Mouse (Mus musculus): ENCODE results near the gene Isoc2b. TPM values are rescaled to one million over a fixed set of nuclear protein-coding genes. Genes with fewer than 3 reads are reported as not detected.
"Not testable (repeated sequence)": the region's sequence is repeated elsewhere in the genome, so short reads cannot be mapped to it uniquely, and the experiment has no call there.

Gene Isoc2b
- polyA plus RNA-seq, 2 experiments, result 1.6 to 2.8 TPM

DNA sequence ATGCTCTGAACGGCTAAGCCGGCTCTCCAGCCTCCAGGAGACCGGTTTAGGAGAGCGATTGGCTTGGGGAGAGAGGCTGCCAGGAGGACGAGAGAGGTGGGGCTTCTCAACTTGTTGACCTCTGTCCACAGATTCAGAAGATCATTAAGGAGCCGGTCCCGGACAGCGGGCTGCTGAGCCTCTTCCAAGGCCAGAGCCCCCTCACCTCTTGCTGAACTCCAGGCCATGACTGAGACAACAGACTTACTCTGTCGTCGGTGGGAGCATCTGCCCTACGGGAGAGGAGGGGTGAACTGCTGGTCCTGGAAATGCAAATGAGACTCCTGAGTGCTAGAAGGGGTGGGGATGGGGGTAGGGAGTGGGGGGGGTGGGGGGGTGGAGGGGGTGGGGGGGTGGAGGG, 25.1 kb upstream of the Isoc2b start:
- ATAC-seq (ENCODE audit: insufficient read depth) (no peak), DNase-seq (ENCODE audit: low read depth in 3 of 3, low spot score in 3 of 3) (no peak)
- no peaks in the 10 kb centered on the region for H3K36me3 ChIP-seq (replicated peaks; ENCODE audit: control insufficient read depth, insufficient read depth, low read depth)
- TF ChIP-seq EP300 (IDR thresholded peaks at IDR 0.05; ENCODE audit: low read depth), result no peak
- TF ChIP-seq CTCF (IDR thresholded peaks at IDR 0.05; ENCODE audit: low read depth), result no peak
- WGBS (ENCODE audit: insufficient replicate concordance), result 66% methylated on average over 10 of the region's 11 CpGs
- H3K4me1 ChIP-seq (replicated peaks; ENCODE audit: control insufficient read depth in 2 of 2, insufficient read depth in 2 of 2, low read length in 1 of 2), result peaks cover 10 to 12% of the 10 kb centered on the region in 2 experiments
- H3K27ac ChIP-seq, result no peak overlapping the region
- H3K27me3 ChIP-seq (ENCODE audit: control insufficient read depth, insufficient read depth, low read length), result no peaks in the 10 kb centered on the region
- no peak overlapping the region for H3K4me3 ChIP-seq (ENCODE audit: insufficient read depth in 1 of 2, low read depth in 2 of 2, low read length in 2 of 2)
- H3K4me2 ChIP-seq (ENCODE audit: low read depth), result no peak overlapping the region
- no peaks in the 10 kb centered on the region for H3K9me3 ChIP-seq (ENCODE audit: control insufficient read depth, low read length)
- no peak overlapping the region for H3K9ac ChIP-seq (replicated peaks)

DNA sequence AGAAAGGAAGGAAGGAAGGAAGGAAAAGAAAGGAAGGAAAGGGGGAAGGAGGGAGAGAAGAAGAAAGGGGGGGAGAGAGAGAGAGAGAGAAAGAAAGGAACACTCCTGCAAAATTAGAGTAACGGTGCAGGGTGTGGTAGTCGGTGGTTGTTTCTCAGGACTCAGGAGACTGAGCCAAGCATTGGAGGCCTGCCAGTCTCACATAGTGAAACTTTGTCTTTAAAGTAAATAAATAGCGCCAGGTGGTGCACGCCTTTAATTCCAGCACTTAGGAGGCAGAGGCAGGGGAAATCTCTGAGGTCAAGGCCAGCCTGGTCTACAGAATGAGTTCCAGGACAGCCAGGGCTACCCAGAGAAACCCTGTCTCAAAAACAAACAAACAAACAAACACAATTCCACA, 16.6 kb upstream of the Isoc2b start:
- 65% methylated on average over 4 of the region's 4 CpGs for WGBS (ENCODE audit: insufficient replicate concordance)
- no peak overlapping the region for H3K4me2 ChIP-seq (ENCODE audit: low read depth)
- no peaks in the 10 kb centered on the region for H3K36me3 ChIP-seq (replicated peaks; ENCODE audit: control insufficient read depth, insufficient read depth, low read depth)
- H3K4me3 ChIP-seq (ENCODE audit: insufficient read depth in 1 of 2, low read depth in 2 of 2, low read length in 2 of 2), result no peak overlapping the region
- H3K9me3 ChIP-seq (ENCODE audit: control insufficient read depth, low read length), result no peaks in the 10 kb centered on the region
- no peak for ATAC-seq (ENCODE audit: insufficient read depth)
- TF ChIP-seq EP300 (IDR thresholded peaks at IDR 0.05; ENCODE audit: low read depth) (no peak), CTCF (IDR thresholded peaks at IDR 0.05; ENCODE audit: low read depth) (no peak)
- H3K4me1 ChIP-seq (replicated peaks; ENCODE audit: control insufficient read depth in 2 of 2, insufficient read depth in 2 of 2, low read length in 1 of 2), result no peaks in the 10 kb centered on the region
- no peaks in the 10 kb centered on the region for H3K27me3 ChIP-seq (ENCODE audit: control insufficient read depth, insufficient read depth, low read length)
- no peak overlapping the region for H3K27ac ChIP-seq
- no peak for DNase-seq (ENCODE audit: low read depth in 3 of 3, low spot score in 3 of 3)
- H3K9ac ChIP-seq (replicated peaks), result no peak overlapping the region

GRCm38 (mm10) chr7:4879036-4879435, 9.0 kb upstream of the Isoc2b start:
- not testable (repeated sequence) for H3K4me2 ChIP-seq (ENCODE audit: low read depth); H3K9ac ChIP-seq (replicated peaks); H3K36me3 ChIP-seq (replicated peaks; ENCODE audit: control insufficient read depth, insufficient read depth, low read depth); H3K27me3 ChIP-seq (ENCODE audit: control insufficient read depth, insufficient read depth, low read length); ATAC-seq (ENCODE audit: insufficient read depth); H3K4me3 ChIP-seq (ENCODE audit: insufficient read depth in 1 of 2, low read depth in 2 of 2, low read length in 2 of 2); H3K9me3 ChIP-seq (ENCODE audit: control insufficient read depth, low read length); H3K27ac ChIP-seq; DNase-seq (ENCODE audit: low read depth in 3 of 3, low spot score in 3 of 3)
- WGBS (ENCODE audit: insufficient replicate concordance), result 70% methylated on average over 1 of the region's 1 CpGs
- H3K4me1 ChIP-seq (replicated peaks; ENCODE audit: control insufficient read depth in 2 of 2, insufficient read depth in 2 of 2, low read length in 1 of 2), result peaks cover 21 to 28% of the 10 kb centered on the region in 2 experiments

DNA sequence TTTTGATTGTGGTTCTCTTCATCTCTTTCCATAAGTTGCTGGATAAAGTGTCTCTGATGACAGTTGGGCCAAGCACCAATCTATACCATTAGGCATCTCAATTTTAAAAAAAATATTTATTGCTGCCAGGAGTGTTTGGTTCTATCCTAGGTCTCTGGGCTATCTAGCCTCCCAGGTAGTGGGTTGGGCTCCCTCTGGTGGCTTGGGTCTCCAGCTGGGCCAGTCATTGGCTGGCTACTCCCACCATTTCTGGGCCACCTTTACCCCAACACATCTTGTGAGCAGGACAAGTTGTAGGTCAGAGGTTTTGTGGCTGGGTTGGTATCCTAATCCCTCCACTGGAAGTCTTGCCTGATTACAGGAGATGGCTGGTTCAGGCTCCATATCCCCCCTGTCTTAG, 8.1 kb upstream of the Isoc2b start:
- Histone ChIP-seq H3K9ac (replicated peaks) (peak overlapping the region; percentile 5; the same call in 1 of the 2 replicates), H3K9me3 (ENCODE audit: control insufficient read depth, low read length) (no peaks in the 10 kb centered on the region), H3K36me3 (replicated peaks; ENCODE audit: control insufficient read depth, insufficient read depth, low read depth) (no peaks in the 10 kb centered on the region), H3K4me1 (replicated peaks; ENCODE audit: control insufficient read depth in 2 of 2, insufficient read depth in 2 of 2, low read length in 1 of 2) (peaks cover 21 to 28% of the 10 kb centered on the region in 2 experiments), H3K4me3 (ENCODE audit: insufficient read depth in 1 of 2, low read depth in 2 of 2, low read length in 2 of 2) (peak overlapping the region; percentile 65 to 78; a peak in 2 of 4 replicates), H3K4me2 (ENCODE audit: low read depth) (peak overlapping the region; percentile 95), H3K27ac (no peak overlapping the region; the same call in 1 of the 2 replicates), H3K27me3 (ENCODE audit: control insufficient read depth, insufficient read depth, low read length) (no peaks in the 10 kb centered on the region)
- ATAC-seq (ENCODE audit: insufficient read depth) (no peak), DNase-seq (ENCODE audit: low read depth in 3 of 3, low spot score in 3 of 3) (no peak)
- TF ChIP-seq CTCF (IDR thresholded peaks at IDR 0.05; ENCODE audit: low read depth), result peak; percentile 70
- no peak for TF ChIP-seq EP300 (IDR thresholded peaks at IDR 0.05; ENCODE audit: low read depth)

DNA sequence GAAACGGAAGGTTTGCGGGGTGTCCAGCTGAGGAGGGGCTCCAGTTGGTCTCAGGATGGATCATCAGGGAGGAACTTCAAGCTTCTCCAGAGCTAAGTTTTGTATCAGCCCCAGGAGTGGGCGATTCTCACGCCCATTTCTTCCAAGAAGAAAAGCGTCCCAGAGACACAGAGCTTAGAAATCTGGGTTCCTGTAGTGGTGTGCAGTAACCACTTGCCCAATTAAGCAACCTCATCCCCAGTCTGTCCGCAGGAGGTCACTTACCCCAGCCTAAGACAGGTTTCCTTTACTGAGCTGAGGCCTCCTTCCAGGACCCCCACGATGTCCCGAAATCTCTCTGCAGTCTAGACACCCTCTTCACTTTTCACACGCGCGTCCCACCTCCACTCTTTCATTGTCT, 7.2 kb upstream of the Isoc2b start:
- Histone ChIP-seq H3K27me3 (ENCODE audit: control insufficient read depth, insufficient read depth, low read length) (no peaks in the 10 kb centered on the region), H3K4me3 (ENCODE audit: insufficient read depth in 1 of 2, low read depth in 2 of 2, low read length in 2 of 2) (peak overlapping the region; percentile 65 to 78), H3K9me3 (ENCODE audit: control insufficient read depth, low read length) (no peaks in the 10 kb centered on the region), H3K4me2 (ENCODE audit: low read depth) (peak overlapping the region; percentile 95), H3K9ac (replicated peaks) (peak overlapping the region; percentile 66), H3K27ac (peak overlapping the region; percentile 44; the same call in 1 of the 2 replicates), H3K4me1 (replicated peaks; ENCODE audit: control insufficient read depth in 2 of 2, insufficient read depth in 2 of 2, low read length in 1 of 2) (peaks cover 21 to 28% of the 10 kb centered on the region in 2 experiments), H3K36me3 (replicated peaks; ENCODE audit: control insufficient read depth, insufficient read depth, low read depth) (no peaks in the 10 kb centered on the region)
- no peak for DNase-seq (ENCODE audit: low read depth in 3 of 3, low spot score in 3 of 3)
- peak; percentile 24 for ATAC-seq (ENCODE audit: insufficient read depth)
- TF ChIP-seq EP300 (IDR thresholded peaks at IDR 0.05; ENCODE audit: low read depth) (no peak), CTCF (IDR thresholded peaks at IDR 0.05; ENCODE audit: low read depth) (no peak)
- WGBS (ENCODE audit: insufficient replicate concordance), result 15% methylated on average over 11 of the region's 11 CpGs

Measured in liver, embryonic 14.5 days (tissue).